Mouse (Mus musculus) B cell, adult (primary cell): ENCODE results near the gene Polr2a. TPM values are rescaled to one million over a fixed set of nuclear protein-coding genes. Genes with fewer than 3 reads are reported as not detected.

Experiments used
- total RNA-seq: library from RNA; stranded (reverse); gene quantifications from 4 replicates; pipeline ENCODE4 v1.2.4, GENCODE M21; 2023; ENCODE audit not compliant: inconsistent age

The Polr2a gene
- 231 to 244 TPM (median 242 TPM) in 4 replicates for total RNA-seq

DNA sequence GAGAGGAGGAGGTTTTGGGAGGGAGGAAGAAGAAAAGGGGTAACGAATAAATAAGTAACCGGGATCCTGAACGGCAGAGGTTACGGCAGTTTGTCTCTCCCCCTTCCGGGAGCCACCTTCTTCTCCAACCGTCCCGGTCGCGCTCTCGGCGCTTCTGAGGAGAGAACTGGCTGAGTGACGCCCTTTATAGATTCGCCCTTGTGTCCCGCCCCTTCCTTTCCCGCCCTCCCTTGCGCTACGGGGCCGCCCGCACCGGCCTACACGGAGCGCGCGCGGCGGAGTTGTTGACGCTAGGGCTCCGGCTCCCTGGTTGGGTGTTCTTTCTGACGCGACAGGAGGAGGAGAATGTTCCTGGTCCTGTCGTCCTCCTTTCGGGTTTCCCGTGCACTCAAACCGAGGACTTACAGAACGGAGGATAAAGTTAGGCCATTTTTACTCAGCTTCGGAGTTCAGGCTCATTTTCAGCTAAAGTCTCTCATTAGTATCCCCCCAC lies at the start of gene Polr2a:
TSS of gene Polr2a (minus strand) at position 160 of the 493 bp plus-strand sequence.

DNA sequence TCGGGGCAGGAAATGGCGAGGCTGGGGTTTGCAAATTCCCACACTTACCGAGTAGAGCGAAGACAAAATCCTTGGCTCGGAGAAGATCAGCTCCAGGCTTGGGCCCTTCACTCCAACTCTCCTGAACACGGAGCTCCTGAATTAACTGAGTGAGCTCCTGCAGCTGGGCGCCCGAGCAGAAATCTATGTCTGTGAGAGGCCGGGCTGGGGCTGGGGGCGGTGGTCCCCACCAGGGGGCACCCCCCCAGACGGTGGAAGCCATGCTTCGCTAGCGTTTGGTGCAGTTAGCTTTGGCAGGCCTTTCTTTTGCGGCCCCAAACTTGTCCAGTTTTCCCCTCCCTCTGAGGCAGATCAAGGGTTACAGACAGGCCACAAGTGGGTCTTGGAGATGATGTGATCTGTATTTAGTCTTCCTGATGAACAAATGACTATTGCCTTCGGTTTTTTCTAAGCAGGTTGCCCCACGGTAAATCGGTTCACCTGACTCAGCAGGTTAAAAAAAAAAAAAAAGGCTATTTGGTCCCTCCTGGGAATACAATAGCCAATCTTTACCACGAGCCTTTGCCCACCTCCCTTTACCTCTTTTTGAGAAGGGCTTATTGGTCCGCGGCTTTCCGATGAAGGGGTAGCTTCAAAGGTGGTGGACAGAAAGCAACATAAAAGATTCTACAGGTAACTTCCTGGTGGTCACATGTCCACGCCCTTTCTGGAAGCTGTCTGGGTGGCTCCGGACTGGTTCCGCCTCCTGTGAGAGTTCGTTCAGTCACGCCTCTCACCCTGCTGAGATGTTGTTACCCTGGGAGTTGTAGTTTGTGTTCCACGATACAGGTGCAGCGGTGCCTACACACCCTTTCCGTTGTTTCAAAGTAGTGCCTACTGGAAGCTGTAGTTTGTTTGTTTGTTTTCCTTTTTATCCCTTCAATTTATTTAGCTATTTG lies 46.8 kb upstream of the Polr2a start, which contains the start of gene Tmem102:
TSS of gene Tmem102 (minus strand) at position 653 of the 938 bp plus-strand sequence.

DNA sequence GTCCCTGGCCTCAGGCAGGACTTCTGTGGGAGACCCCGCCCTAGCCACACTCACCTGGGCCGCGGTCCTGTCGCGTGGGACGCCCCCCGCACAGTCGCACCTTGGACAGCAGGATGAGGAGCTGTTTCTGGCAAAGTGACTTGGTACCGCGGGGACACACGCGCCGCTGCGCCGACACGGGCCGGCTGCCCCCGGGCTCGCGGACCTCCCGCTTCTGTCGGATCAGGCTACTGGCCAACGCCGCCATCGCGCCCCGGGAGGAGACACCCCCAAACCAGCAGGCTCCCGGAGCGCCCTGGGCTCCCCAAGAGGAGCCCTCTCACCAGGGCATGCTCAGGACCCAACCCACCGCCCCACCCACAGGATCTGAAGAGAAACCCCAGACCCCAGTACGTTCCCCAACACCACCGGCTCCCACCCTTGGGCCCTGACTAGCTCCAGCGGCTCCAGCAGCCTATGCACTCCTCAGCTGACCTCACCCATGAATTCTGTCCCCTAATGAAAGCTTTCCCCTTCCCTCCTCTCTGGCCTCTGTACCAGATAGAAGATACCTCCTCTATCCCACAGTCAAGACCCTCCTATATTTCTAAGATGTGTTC lies 43.0 kb upstream of the Polr2a start, which contains the start of gene Fgf11:
TSS of gene Fgf11 (minus strand) at position 479 of the 599 bp plus-strand sequence.

DNA sequence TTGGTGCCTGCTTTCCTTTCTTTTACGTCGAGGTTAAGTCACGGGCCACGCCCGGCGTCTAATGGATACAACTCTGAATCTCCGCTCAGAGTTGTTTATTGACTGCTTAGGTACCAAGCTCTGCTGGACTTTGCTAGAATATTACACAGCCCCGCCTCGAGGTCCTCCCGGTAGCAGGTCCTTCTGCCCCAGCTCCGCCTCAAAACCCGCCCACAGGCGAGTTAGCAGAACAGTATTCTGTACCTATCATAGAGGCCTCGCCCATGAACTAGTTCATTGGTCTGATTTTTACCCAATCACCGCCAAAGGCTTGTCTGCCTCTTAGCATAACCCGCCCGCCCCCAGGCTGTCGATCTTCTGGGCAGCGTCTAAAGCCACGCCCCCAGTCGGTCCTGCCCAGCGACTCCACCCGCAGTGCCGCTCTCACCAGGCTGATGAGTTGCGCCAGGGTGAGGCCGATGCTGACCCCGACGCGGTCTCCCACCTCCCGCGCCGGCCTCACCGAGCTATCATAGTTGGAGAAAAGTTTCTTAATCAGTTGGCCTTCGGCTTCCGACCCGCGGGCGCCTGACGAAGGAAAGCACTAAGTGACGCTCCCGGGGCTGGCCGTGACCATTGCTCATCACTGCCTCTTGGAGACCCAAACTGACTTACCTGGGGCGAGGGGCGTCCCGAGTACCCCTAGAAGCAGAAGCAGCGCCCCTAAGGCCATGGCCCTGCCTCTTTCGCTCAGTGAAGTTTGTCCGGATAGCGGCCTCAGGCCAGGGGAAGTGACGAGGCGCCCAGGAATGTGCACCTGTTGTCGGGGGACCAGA lies 36.9 kb upstream of the Polr2a start, which contains the start of gene Chrnb1:
TSS of gene Chrnb1 (minus strand) at position 776 of the 815 bp plus-strand sequence.

DNA sequence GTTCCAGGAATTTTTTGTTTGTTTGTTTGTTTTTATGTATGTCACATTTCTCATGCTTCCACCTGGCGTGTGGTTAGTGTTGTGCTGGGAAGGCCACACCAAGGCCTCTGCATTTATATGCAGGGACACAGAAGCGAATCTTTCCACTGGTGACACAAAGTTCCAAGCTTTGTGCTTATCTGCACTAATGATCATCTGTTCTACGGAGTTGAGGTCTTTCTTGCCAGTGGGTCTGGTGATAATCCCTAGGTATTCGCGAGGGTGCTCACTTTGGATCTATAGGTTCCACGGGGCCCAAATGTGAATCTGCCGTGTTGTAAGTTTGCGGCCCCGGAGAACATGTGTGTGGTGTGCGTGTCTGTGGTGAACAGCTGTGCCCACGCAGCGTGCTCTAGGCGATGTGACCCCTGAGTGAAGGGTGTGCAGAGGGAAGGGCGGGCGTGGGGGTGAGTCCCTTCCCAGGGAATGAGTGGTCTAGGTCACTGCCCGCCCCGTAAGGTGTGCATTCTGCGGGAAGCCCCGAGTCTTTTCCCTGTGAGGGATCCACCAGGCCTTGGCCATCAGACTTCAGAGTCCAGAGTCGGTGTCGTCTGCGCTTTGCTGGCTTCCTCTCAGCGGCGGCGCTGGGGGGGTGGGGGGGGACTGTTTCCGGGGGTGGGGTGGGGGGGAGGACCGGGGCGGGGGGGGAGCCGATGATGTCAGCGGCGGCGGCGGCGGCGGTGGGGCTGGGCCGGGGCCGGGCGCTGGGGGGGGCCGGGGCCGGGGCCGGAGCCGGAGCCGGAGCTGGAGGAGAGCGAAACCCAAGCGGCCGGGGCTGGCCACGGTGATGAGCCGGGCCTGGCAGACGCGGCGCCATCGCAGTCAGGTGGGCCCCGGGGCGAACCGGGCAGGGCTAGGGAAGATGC lies 7.0 kb upstream of the Polr2a start, which contains the start of gene Zbtb4:
TSS of gene Zbtb4 (plus strand) at position 692 of the 905 bp plus-strand sequence.

DNA sequence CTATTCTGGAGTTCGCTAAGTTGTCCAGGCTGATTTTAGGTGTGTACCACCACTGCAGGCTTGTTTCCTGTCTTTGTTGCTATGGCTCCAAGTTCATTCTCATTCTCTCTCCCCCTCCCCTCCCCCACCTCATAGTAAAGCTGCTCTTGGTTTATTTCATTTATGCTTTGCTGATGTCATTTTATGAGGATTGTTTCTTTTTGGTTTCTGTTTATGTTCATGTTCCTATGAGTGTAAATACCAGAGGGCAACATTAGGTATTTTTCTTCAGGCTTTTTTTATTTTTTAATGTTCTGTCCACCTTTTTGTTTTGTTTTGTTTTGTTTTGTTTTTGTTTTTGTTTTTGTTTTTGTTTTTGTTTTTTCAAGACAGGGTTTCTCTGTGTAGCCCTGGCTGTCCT lies 3.4 kb upstream of the Polr2a start, which contains the start of gene Slc35g3:
TSS of gene Slc35g3 (minus strand) at position 101 of the 400 bp plus-strand sequence.

DNA sequence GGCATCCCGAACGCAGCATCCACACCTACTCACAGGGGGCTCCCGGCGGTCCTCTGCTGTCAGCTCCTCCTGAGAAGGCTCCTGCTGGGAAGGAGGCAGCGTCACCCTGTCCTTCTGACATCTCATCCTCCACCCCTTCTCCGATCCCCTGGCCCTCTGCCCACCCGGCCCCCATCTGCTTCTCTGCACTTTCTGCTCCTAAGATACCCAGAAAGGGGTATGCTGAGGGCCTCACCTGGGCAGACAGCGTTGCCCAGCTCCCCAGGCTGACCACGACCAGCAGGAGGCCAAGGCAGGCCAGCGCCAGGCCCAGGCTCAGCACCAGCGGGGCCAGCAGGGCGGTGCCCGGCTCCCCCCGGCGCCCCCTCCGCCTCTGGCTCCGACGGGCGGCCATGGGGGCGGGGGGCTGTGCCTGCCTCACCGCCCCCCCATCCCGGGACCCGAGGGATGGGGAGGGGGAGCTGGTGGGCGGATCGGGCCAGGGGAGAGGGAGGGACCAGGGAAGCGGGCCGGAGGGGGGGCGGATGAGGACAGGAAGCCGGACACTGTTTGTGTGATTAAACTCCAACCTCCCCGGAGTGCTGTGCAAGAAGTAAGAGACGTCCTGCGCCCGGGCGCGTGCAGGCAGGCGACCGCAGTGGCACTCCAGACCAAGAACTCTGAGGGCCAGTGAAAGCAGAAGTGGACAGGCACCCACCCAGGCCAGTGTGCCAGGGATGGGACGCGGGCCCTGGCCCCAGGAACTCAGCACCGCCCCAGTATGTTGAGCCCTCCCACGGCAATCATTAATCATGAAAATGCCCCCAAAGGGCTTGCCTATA lies 62.9 kb downstream of the Polr2a start, which contains the start of the genes Tnfsf12 and Tnfsfm13:
TSS of gene Tnfsf12 (minus strand) at position 489 of the 821 bp plus-strand sequence.
TSS of gene Tnfsfm13 (minus strand) at position 738 of the 821 bp plus-strand sequence.

DNA sequence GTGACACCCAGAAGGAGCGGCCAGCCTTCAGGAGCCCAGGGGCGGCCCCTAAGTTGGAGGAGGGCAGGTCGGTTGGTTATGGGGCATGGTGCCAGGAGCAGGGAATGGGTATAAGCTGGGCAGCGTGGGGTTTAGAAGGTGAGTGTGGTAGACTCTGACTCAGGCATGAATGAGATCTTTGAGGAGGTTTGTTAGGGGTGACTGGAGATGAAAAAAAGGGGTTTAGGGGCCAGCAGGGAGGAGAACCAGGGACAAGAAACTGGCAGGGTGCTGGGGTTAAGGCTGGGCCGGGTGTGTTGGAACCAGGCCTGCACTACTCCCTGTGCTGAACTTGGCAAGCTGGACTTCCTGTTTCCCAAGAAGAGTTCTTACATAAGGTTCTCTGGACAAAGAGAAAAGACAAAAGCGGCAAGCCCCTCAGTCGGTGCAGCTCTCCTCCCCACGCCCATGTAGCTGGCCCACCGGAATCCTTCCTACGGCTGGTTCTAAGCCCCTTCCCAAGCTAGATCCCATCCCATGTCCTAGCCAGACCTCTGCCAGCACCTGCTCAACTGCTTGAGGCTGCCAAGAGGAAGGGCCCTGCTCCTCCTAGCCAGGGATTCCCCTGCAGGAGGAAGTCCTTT lies 72.8 kb downstream of the Polr2a start, which contains the start of gene Tnfsf13:
TSS of gene Tnfsf13 (minus strand) at position 259 of the 623 bp plus-strand sequence.

Other genes starting within 250 kb of the Polr2a start
- gene Dnah2, start 209.5 kb downstream of the Polr2a start, total RNA-seq: not detected in 4 replicates
- 0.36 to 0.93 TPM (median 0.45 TPM) in 4 replicates for gene Efnb3, start 198.4 kb downstream of the Polr2a start, total RNA-seq
- gene Wrap53, start 178.4 kb downstream of the Polr2a start, total RNA-seq: 11.6 to 16.8 TPM (median 11.9 TPM) in 4 replicates
- gene Trp53, start 178.3 kb downstream of the Polr2a start, total RNA-seq: 130 to 136 TPM (median 131 TPM) in 4 replicates
- gene Atp1b2, start 152.7 kb downstream of the Polr2a start, total RNA-seq: 0.33 TPM in 1 of 4 replicates, not detected in the others
- not detected in 4 replicates for gene Shbg, start 140.7 kb downstream of the Polr2a start, total RNA-seq
- not detected in 4 replicates for gene Sat2, start 136.6 kb downstream of the Polr2a start, total RNA-seq
- gene Fxr2, start 125.6 kb downstream of the Polr2a start, total RNA-seq: 76.8 to 83.1 TPM (median 77.8 TPM) in 4 replicates
- gene Sox15, start 103.3 kb downstream of the Polr2a start, total RNA-seq: 0.84 TPM in 1 of 4 replicates, not detected in the others
- 58.0 to 71.6 TPM (median 63.0 TPM) in 4 replicates for gene Mpdu1, start 96.0 kb downstream of the Polr2a start, total RNA-seq
- 11.8 to 14.7 TPM (median 12.5 TPM) in 4 replicates for gene Cd68, start 92.5 kb downstream of the Polr2a start, total RNA-seq
- gene Eif4a1, start 86.2 kb downstream of the Polr2a start, total RNA-seq: 670 to 697 TPM (median 692 TPM) in 4 replicates
- 108 to 153 TPM (median 136 TPM) in 4 replicates for gene Senp3, start 76.6 kb downstream of the Polr2a start, total RNA-seq
- 0.32 TPM in 1 of 4 replicates, not detected in the others for gene Tnfsf13, start 72.9 kb downstream of the Polr2a start, total RNA-seq
- 0.51 TPM in 1 of 4 replicates, not detected in the others for gene Tnfsf12, start 62.8 kb downstream of the Polr2a start, total RNA-seq
- 0.45 to 0.78 TPM in 2 of 4 replicates, not detected in the others for gene Tnfsfm13, start 62.5 kb downstream of the Polr2a start, total RNA-seq
- not detected in 4 replicates for gene Slc35g3, start 3.3 kb upstream of the Polr2a start, total RNA-seq
- 52.3 to 57.6 TPM (median 54.5 TPM) in 4 replicates for gene Zbtb4, start 7.3 kb upstream of the Polr2a start, total RNA-seq
- 8.3 to 11.3 TPM (median 10.1 TPM) in 4 replicates for gene Chrnb1, start 37.3 kb upstream of the Polr2a start, total RNA-seq
- 0.16 to 0.27 TPM in 2 of 4 replicates, not detected in the others for gene Fgf11, start 43.2 kb upstream of the Polr2a start, total RNA-seq
- gene Tmem102, start 47.0 kb upstream of the Polr2a start, total RNA-seq: not detected in 4 replicates
- not detected in 4 replicates for gene Gm39566, start 56.7 kb upstream of the Polr2a start, total RNA-seq
- gene Spem2, start 59.8 kb upstream of the Polr2a start, total RNA-seq: not detected in 4 replicates
- not detected in 4 replicates for gene Spem1, start 63.5 kb upstream of the Polr2a start, total RNA-seq
- gene Nlgn2, start 79.1 kb upstream of the Polr2a start, total RNA-seq: 0.24 to 1.3 TPM (median 0.59 TPM) in 4 replicates
- gene Tmem256, start 79.9 kb upstream of the Polr2a start, total RNA-seq: 30.9 to 38.6 TPM (median 37.0 TPM) in 4 replicates
- gene Plscr3, start 87.7 kb upstream of the Polr2a start, total RNA-seq: 9.8 to 13.0 TPM (median 11.5 TPM) in 4 replicates
- gene Tnk1, start 100.1 kb upstream of the Polr2a start, total RNA-seq: not detected in 4 replicates
- gene Tmem95, start 119.4 kb upstream of the Polr2a start, total RNA-seq: not detected in 4 replicates
- 1.8 to 2.3 TPM (median 2.0 TPM) in 4 replicates for gene Kctd11, start 122.8 kb upstream of the Polr2a start, total RNA-seq
- gene Acap1, start 136.9 kb upstream of the Polr2a start, total RNA-seq: 477 to 556 TPM (median 497 TPM) in 4 replicates
- 2.1 to 2.7 TPM (median 2.3 TPM) in 4 replicates for gene 2810408A11Rik, start 142.3 kb upstream of the Polr2a start, total RNA-seq
- 55.7 to 74.4 TPM (median 62.8 TPM) in 4 replicates for gene Neurl4, start 142.4 kb upstream of the Polr2a start, total RNA-seq
- gene Gps2, start 155.3 kb upstream of the Polr2a start, total RNA-seq: 138 to 159 TPM (median 142 TPM) in 4 replicates
- gene Eif5a, start 163.3 kb upstream of the Polr2a start, total RNA-seq: 362 to 387 TPM (median 377 TPM) in 4 replicates
- not detected in 4 replicates for gene Ybx2, start 177.2 kb upstream of the Polr2a start, total RNA-seq
- not detected in 4 replicates for gene Slc2a4, start 189.6 kb upstream of the Polr2a start, total RNA-seq
- gene Cldn7, start 206.1 kb upstream of the Polr2a start, total RNA-seq: not detected in 4 replicates
- 103 to 123 TPM (median 108 TPM) in 4 replicates for gene Ctdnep1, start 222.5 kb upstream of the Polr2a start, total RNA-seq
- gene Elp5, start 223.9 kb upstream of the Polr2a start, total RNA-seq: 34.4 to 62.8 TPM (median 46.7 TPM) in 4 replicates
- 311 to 355 TPM (median 331 TPM) in 4 replicates for gene Gabarap, start 232.5 kb upstream of the Polr2a start, total RNA-seq
- 52.7 to 62.9 TPM (median 56.6 TPM) in 4 replicates for gene Phf23, start 237.1 kb upstream of the Polr2a start, total RNA-seq
- 48.4 to 53.5 TPM (median 51.0 TPM) in 4 replicates for gene Dvl2, start 242.0 kb upstream of the Polr2a start, total RNA-seq